Mouse (Mus musculus) stomach, adult 2 months (tissue): ENCODE results near the gene Olfr1249. TPM values are rescaled to one million over a fixed set of nuclear protein-coding genes. Genes with fewer than 3 reads are reported as not detected.

ENCODE experiments used
- polyA plus RNA-seq: library from polyadenylated mRNA; depleted of rRNA; stranded (reverse); fragments of >200 nt; gene quantifications from 2 replicates; pipeline ENCODE4 v1.2.3, GENCODE M21; 2012; rRNA removed

The Olfr1249 gene
- polyA plus RNA-seq, result not detected in 2 replicates

GRCm38 (mm10) chr2:89634883-89635282 lies at the start of gene Olfr1249:
Olfr1249 (minus strand) TSS chr2:89634983.

DNA sequence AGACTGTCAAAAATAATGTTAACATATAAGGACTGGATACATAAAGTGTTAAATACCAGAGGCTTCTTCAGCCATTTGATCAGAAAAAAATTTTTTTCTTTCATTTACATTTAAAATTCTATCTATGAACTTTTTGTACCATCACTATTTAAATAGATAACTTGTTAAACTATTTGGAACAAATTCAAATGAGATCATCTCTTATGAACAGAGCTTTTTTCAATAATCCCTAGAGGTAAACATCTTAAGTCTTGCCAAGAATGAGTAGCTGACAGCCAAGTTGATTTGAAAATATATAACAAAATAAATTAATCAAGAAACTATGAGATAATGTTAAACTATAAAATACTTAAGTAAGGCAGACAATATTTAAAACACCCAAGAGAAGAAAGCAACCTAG lies 37.1 kb upstream of the Olfr1249 start, which contains the start of gene Olfr1251:
Gene Olfr1251 (minus strand): TSS at position 101 of the 400 bp plus-strand sequence.

GRCm38 (mm10) chr2:89661367-89661766 lies 26.6 kb upstream of the Olfr1249 start, which contains the start of gene Olfr1250:
Olfr1250 (minus strand) TSS chr2:89661467.

GRCm38 (mm10) chr2:89618145-89618544 lies 16.6 kb downstream of the Olfr1249 start, which contains the start of gene Olfr1248:
Olfr1248 (minus strand) TSS chr2:89618245.

DNA sequence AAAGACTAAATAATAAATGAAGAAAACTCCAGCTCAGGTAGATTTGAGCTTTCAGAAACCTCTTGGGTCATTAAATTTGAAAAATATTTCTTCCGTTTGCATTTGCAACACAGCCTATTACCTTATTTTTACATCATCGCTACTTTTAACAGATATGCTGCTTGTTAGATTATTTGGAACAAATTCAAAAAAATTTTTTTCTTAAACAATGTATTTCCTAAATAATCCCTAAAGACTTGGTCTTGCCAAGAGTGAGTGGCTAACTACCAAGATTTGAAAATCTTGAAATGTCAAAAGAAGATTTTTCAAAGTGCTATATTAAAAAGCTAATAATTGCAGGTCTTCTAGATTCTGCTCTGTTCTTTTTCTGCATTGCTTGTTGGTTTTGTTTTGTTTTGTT lies 20.8 kb downstream of the Olfr1249 start, which contains the start of gene Olfr1247:
Gene Olfr1247 (minus strand): TSS at position 101 of the 400 bp plus-strand sequence.

DNA sequence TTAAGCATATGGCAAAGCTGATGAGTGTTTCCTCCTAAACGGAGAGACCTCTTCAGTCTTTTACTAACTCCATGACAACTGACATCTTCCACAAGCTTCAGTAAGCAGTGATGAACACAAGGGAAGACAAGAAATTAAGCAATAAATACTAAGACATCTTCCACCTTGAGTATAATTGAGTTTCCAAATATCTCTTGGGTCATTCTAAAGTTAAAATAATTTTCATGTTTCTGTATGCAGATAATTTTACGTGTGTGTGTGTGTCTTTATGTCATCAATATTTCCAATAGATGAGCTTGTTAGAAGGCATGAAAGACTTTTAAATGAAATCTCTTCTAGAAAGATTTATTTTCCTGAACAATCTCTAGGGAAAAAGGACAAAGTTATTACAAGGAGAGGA lies 41.7 kb downstream of the Olfr1249 start, which contains the start of gene Olfr1246:
Gene Olfr1246 (minus strand): TSS at position 101 of the 400 bp plus-strand sequence.

Other genes with a start within 250 kb of the Olfr1249 start
- gene Olfr1238, start 225.3 kb downstream of the Olfr1249 start, polyA plus RNA-seq, result not detected in 2 replicates
- not detected in 2 replicates for gene Olfr1239, start 214.6 kb downstream of the Olfr1249 start, polyA plus RNA-seq
- gene Olfr1240, start 192.0 kb downstream of the Olfr1249 start, polyA plus RNA-seq, result not detected in 2 replicates
- gene Olfr1241, start 147.9 kb downstream of the Olfr1249 start, polyA plus RNA-seq, result not detected in 2 replicates
- not detected in 2 replicates for gene Olfr1242, start 136.6 kb downstream of the Olfr1249 start, polyA plus RNA-seq
- gene Olfr1243, start 103.5 kb downstream of the Olfr1249 start, polyA plus RNA-seq, result not detected in 2 replicates
- not detected in 2 replicates for gene Olfr1245, start 56.5 kb downstream of the Olfr1249 start, polyA plus RNA-seq
- gene Olfr1246, start 41.8 kb downstream of the Olfr1249 start, polyA plus RNA-seq, result not detected in 2 replicates
- gene Olfr1247, start 20.9 kb downstream of the Olfr1249 start, polyA plus RNA-seq, result not detected in 2 replicates
- not detected in 2 replicates for gene Olfr1248, start 16.7 kb downstream of the Olfr1249 start, polyA plus RNA-seq
- not detected in 2 replicates for gene Olfr1250, start 26.5 kb upstream of the Olfr1249 start, polyA plus RNA-seq
- not detected in 2 replicates for gene Olfr1251, start 37.0 kb upstream of the Olfr1249 start, polyA plus RNA-seq
- not detected in 2 replicates for gene Olfr1252, start 90.0 kb upstream of the Olfr1249 start, polyA plus RNA-seq
- not detected in 2 replicates for gene Olfr1253, start 122.1 kb upstream of the Olfr1249 start, polyA plus RNA-seq
- gene Olfr1254, start 158.6 kb upstream of the Olfr1249 start, polyA plus RNA-seq, result not detected in 2 replicates
- gene Olfr1255, start 177.1 kb upstream of the Olfr1249 start, polyA plus RNA-seq, result not detected in 2 replicates
- not detected in 2 replicates for gene Olfr1256, start 206.6 kb upstream of the Olfr1249 start, polyA plus RNA-seq
- gene Olfr48, start 213.2 kb upstream of the Olfr1249 start, polyA plus RNA-seq, result not detected in 2 replicates
- not detected in 2 replicates for gene Olfr1257, start 243.5 kb upstream of the Olfr1249 start, polyA plus RNA-seq